Mouse (Mus musculus): ENCODE results near the gene Braf. TPM values are rescaled to one million over a fixed set of nuclear protein-coding genes. Genes with fewer than 3 reads are reported as not detected.
"Not testable (repeated sequence)": the region's sequence is repeated elsewhere in the genome, so short reads cannot be mapped to it uniquely, and the experiment has no call there.

Braf gene
- polyA plus RNA-seq, 1 experiment from 2014 or later, result 26.0 TPM

DNA sequence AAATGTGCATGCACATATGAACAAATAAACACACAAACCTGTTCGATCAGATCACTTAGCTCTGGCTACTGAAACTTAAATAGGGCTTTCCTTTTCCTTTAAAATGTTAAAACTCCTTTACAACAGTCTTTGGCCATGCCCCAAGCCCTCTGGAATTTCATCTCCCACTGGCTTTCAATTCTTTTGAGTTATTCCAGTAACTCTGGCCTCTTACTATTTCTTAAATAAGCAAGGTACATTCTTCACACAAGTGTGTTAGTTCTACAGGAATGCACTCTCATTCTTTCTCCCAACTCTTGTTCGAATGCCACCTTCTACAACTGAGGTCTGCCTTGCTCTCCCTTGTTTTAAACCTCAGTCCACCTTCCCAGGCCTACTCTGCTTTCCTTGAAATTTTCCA, 8.2 kb downstream of the Braf start:
- Histone ChIP-seq H3K4me3 (replicated peaks) (no peak overlapping the region), H3K4me1 (peaks cover 11% of the 10 kb centered on the region), H3K9me3 (replicated peaks) (no peaks in the 10 kb centered on the region), H3K36me3 (no peaks in the 10 kb centered on the region), H3K27ac (replicated peaks) (no peak overlapping the region), H3K27me3 (replicated peaks) (no peaks in the 10 kb centered on the region), H3K4me2 (no peak overlapping the region), H3K9ac (replicated peaks) (no peak overlapping the region)
- no peak for ATAC-seq (ENCODE audit: low FRiP score)
- 94% methylated on average over 2 of the region's 2 CpGs for WGBS

DNA sequence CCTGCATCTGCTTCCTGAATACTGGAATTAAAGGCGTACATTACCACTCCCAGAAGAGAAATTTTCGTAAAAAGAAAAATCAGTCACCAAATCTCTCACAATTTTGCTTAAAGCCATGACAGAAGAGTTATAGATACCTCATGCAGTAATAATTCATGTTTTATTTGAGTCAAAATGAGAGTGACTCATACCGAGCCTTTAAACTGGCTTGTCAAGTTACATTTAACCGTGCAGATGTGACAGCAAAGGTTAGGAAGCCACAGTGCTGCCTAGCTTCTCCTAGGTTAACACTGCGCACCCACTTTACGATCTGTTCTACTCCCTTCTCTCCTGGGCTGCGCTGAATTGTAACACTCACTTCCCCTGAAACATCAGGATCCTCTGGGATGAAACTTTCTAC, 10.9 kb downstream of the Braf start:
- Histone ChIP-seq H3K36me3 (no peaks in the 10 kb centered on the region), H3K4me1 (no peaks in the 10 kb centered on the region), H3K9ac (replicated peaks) (no peak overlapping the region), H3K4me3 (replicated peaks) (no peak overlapping the region), H3K27me3 (replicated peaks) (no peaks in the 10 kb centered on the region), H3K4me2 (no peak overlapping the region), H3K9me3 (replicated peaks) (no peaks in the 10 kb centered on the region), H3K27ac (replicated peaks) (no peak overlapping the region)
- ATAC-seq (ENCODE audit: low FRiP score), result no peak
- 77% methylated on average over 7 of the region's 7 CpGs for WGBS

DNA sequence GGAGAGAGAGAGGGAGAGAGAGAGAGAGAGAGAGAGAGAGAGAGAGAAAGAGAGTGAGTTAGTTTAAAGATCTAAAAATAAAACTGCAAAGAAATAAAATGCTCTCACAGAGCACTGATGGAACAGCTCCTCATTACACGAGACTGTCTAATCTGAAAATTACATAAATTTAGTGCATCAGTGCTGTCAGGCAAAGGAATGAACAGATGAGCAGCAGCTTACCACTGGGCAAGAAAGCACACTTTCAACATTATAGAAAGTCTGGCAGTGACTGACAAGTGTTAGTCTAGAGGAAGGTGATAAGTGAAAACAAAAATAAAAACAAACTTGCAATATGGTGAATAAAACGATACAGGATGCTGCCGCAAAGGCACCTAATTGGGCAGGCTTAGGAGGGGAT, 11.9 kb downstream of the Braf start:
- Histone ChIP-seq H3K9me3 (replicated peaks) (no peaks in the 10 kb centered on the region), H3K4me2 (no peak overlapping the region), H3K9ac (replicated peaks) (no peak overlapping the region), H3K27me3 (replicated peaks) (no peaks in the 10 kb centered on the region), H3K4me1 (no peaks in the 10 kb centered on the region), H3K4me3 (replicated peaks) (no peak overlapping the region), H3K27ac (replicated peaks) (no peak overlapping the region), H3K36me3 (no peaks in the 10 kb centered on the region)
- no peak for ATAC-seq (ENCODE audit: low FRiP score)
- 74% methylated on average over 3 of the region's 3 CpGs for WGBS

DNA sequence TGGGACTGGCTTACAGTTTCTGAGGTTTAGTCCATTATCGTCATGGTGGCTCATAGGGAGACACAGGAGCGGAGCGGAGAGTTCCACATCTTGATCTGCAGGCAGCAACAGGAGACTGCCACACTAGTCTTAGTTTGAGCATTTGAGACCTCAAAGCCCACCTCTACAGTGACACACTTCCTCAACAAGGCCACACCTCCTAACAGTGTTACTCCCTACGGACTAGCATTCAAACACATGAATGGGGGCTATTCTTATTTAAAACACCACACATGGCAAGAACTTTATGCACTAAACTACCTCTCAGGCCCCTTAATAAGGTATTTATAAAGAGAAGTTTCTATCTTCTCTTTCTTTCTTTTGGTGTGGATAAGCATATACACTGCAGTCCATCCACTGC, 19.6 kb downstream of the Braf start:
- Histone ChIP-seq H3K4me3 (replicated peaks) (no peak overlapping the region), H3K27ac (replicated peaks) (no peak overlapping the region), H3K9ac (replicated peaks) (no peak overlapping the region), H3K36me3 (no peaks in the 10 kb centered on the region), H3K27me3 (replicated peaks) (no peaks in the 10 kb centered on the region), H3K9me3 (replicated peaks) (no peaks in the 10 kb centered on the region), H3K4me1 (no peaks in the 10 kb centered on the region), H3K4me2 (no peak overlapping the region)
- no peak for ATAC-seq (ENCODE audit: low FRiP score)
- WGBS, result 89% methylated on average over 4 of the region's 4 CpGs

DNA sequence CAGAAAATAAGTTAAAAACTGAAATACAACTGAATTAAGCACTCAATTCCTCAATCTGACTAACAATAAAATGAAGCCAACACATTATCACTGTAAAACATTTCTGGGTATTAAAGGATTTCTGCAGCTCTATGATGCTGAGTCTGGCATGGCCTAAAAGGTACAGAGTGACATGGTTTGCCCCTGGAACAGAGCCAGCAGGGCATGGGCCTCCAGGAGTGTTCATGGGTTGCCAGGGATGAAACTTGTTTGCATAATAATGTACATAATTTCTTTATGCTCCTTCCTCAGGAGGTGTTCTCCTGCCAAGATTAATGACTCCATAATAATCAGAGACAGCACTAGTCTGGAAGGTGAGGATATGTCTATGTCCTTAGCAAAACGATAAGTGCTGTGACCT, 32.1 kb downstream of the Braf start:
- H3K27ac ChIP-seq (replicated peaks), result no peak overlapping the region
- ATAC-seq (ENCODE audit: low FRiP score), result no peak
- H3K9me3 ChIP-seq (replicated peaks), result no peaks in the 10 kb centered on the region
- H3K4me2 ChIP-seq, result no peak overlapping the region
- 62% methylated on average over 1 of the region's 1 CpGs for WGBS
- H3K4me1 ChIP-seq, result 0 out of 2 replicates have a peak, but pooled peaks cover 2% of the 10 kb centered on the region
- no peak overlapping the region for H3K9ac ChIP-seq (replicated peaks)
- no peak overlapping the region for H3K4me3 ChIP-seq (replicated peaks)
- no peaks in the 10 kb centered on the region for H3K36me3 ChIP-seq
- H3K27me3 ChIP-seq (replicated peaks), result no peaks in the 10 kb centered on the region

DNA sequence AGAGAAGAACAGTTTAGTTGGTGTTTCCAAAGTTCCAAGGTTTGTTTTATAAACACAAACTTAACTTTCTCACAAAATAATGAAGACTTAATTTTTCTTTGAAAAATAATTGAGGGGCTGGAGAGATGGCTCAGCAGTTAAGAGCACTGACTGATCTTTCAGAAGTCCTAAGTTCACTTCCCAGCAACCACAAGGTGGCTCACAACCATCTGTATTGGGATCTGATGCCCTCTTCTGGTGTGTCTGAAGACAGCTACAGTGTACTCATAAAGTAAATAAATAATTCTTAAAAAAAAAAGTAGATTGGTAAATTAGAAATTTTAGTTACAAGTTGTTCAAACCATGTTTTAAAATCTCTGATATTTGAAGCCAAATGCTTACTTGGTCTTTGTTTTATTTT, 38.4 kb downstream of the Braf start:
- not testable (repeated sequence) for H3K36me3 ChIP-seq; H3K4me1 ChIP-seq; H3K4me3 ChIP-seq (replicated peaks); H3K27me3 ChIP-seq (replicated peaks); ATAC-seq (ENCODE audit: low FRiP score); H3K9ac ChIP-seq (replicated peaks); H3K4me2 ChIP-seq; H3K27ac ChIP-seq (replicated peaks); H3K9me3 ChIP-seq (replicated peaks)

DNA sequence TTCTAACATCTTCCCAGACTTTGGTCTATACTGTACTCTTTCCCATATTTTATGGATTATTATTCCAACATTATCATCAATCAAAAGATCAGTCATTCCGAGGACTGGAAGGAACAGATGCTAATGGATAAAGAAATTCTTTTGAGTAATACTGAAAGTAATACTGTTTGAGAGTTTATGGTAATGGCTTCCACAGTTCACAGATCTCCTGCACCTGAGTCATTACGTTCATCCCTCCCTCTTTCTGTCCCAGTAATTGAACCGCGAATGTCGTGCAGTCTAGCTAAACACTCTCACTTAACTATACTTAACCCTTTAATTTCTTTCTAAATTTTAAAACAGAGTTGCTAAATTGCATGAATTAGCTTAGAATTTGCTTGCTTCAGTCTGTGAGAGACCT, 43.5 kb downstream of the Braf start:
- WGBS, result 51% methylated on average over 5 of the region's 5 CpGs
- Histone ChIP-seq H3K27ac (replicated peaks) (no peak overlapping the region), H3K27me3 (replicated peaks) (no peaks in the 10 kb centered on the region), H3K36me3 (peaks cover 7% of the 10 kb centered on the region), H3K4me3 (replicated peaks) (no peak overlapping the region), H3K9ac (replicated peaks) (no peak overlapping the region), H3K4me1 (no peaks in the 10 kb centered on the region), H3K9me3 (replicated peaks) (no peaks in the 10 kb centered on the region), H3K4me2 (no peak overlapping the region)
- ATAC-seq (ENCODE audit: low FRiP score), result no peak

DNA sequence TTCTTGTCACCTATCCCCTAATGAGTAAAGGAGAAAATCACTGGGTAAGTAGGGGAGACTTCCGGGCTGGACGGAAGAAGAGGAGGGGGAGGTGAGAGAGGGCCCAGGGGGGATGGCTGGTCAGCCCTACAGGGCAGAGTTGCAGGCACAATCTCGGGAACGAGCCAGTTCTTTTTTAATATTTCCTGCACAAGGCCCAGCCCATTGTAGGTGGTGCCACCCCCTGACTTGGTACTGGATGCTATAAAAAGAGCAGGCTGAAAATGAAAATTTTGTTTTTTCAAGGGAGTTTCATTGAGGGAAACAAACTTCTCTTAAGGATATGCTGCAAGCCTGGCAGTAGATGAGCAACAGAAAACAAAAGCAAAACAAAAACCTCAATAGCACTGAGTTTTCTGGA, 44.7 kb downstream of the Braf start:
- no peaks in the 10 kb centered on the region for H3K9me3 ChIP-seq (replicated peaks)
- H3K36me3 ChIP-seq, result peaks cover 11% of the 10 kb centered on the region
- WGBS, result 38% methylated on average over 4 of the region's 4 CpGs
- H3K27me3 ChIP-seq (replicated peaks), result no peaks in the 10 kb centered on the region
- H3K4me1 ChIP-seq, result no peaks in the 10 kb centered on the region
- H3K27ac ChIP-seq (replicated peaks), result no peak overlapping the region
- no peak overlapping the region for H3K9ac ChIP-seq (replicated peaks)
- H3K4me2 ChIP-seq, result no peak overlapping the region
- H3K4me3 ChIP-seq (replicated peaks), result no peak overlapping the region
- no peak for ATAC-seq (ENCODE audit: low FRiP score)

DNA sequence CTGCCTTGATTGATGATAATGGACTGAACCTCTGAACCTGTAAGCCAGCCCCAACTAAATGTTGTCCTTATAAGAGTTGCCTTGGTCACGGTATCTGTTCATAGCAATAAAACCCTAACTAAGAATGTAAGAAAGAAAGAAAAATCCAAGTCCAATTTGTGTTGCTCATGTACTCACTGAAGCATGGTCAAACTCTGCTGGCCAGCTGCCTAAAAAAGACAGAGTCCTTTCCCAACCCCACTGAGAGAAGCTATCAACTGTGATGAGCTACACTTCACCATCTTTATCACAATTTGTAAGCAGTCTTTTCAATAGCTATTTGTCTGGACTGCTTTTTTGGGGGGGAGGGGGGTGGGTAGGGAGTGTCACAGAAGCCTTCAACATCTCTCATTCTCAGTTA, 47.0 kb downstream of the Braf start:
- H3K4me2 ChIP-seq, result no peak overlapping the region
- no peak for ATAC-seq (ENCODE audit: low FRiP score)
- no peaks in the 10 kb centered on the region for H3K4me1 ChIP-seq
- no peak overlapping the region for H3K4me3 ChIP-seq (replicated peaks)
- no peak overlapping the region for H3K9ac ChIP-seq (replicated peaks)
- no peaks in the 10 kb centered on the region for H3K27me3 ChIP-seq (replicated peaks)
- H3K9me3 ChIP-seq (replicated peaks), result no peaks in the 10 kb centered on the region
- H3K27ac ChIP-seq (replicated peaks), result no peak overlapping the region
- 84% methylated on average over 1 of the region's 1 CpGs for WGBS
- peaks cover 11% of the 10 kb centered on the region for H3K36me3 ChIP-seq

DNA sequence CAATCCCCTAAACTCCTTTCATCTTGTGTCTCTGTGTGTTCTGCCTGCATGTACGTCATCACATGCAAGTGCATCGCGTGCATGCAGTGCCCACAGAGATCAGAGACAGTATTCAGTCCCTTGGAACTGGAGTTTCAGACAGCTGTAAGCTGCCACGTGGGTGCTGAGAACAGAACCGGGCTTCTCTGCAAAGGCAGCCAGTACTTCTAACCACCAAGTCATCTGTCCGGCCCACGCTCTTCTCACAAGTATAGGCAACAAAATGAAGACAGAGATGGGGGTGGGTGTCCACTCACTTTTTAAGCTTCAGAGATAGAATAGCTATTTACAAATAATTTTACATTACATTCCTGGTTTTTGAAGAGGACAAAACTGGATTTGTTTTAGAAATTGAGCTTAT, 50.2 kb downstream of the Braf start:
- peaks cover 16% of the 10 kb centered on the region for H3K36me3 ChIP-seq
- H3K27me3 ChIP-seq (replicated peaks), result no peaks in the 10 kb centered on the region
- H3K4me1 ChIP-seq, result no peaks in the 10 kb centered on the region
- 88% methylated on average over 7 of the region's 7 CpGs for WGBS
- no peak for ATAC-seq (ENCODE audit: low FRiP score)
- H3K4me3 ChIP-seq (replicated peaks), result no peak overlapping the region
- no peak overlapping the region for H3K4me2 ChIP-seq
- H3K9ac ChIP-seq (replicated peaks), result no peak overlapping the region
- H3K27ac ChIP-seq (replicated peaks), result no peak overlapping the region
- H3K9me3 ChIP-seq (replicated peaks), result no peaks in the 10 kb centered on the region

DNA sequence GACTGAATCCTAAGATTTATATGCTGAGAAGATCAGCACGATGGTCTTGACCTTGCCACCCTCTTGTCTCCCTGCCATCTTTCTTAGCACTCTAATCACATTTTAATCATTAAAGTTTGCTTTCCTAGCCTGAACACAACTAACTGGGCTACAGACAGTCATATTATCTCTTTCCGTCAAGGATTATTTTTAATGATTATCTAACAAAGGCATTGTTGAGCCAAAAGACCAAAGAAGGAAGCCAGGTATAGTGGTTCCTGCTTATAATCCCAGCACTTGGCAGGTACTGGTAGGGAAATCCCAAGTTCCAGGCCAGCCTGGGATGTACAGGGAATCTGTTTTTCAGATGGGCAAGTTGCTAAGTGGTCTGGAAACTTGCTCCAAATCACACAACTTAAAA, 114.0 kb downstream of the Braf start:
- H3K9me3 ChIP-seq (replicated peaks), result no peaks in the 10 kb centered on the region
- H3K36me3 ChIP-seq, result peaks cover 35% of the 10 kb centered on the region
- no peak overlapping the region for H3K9ac ChIP-seq (replicated peaks)
- ATAC-seq (ENCODE audit: low FRiP score), result no peak
- no peak overlapping the region for H3K4me3 ChIP-seq (replicated peaks)
- H3K4me2 ChIP-seq, result no peak overlapping the region
- WGBS, result 92% methylated on average over 2 of the region's 2 CpGs
- H3K27ac ChIP-seq (replicated peaks), result no peak overlapping the region
- no peaks in the 10 kb centered on the region for H3K27me3 ChIP-seq (replicated peaks)
- no peaks in the 10 kb centered on the region for H3K4me1 ChIP-seq

DNA sequence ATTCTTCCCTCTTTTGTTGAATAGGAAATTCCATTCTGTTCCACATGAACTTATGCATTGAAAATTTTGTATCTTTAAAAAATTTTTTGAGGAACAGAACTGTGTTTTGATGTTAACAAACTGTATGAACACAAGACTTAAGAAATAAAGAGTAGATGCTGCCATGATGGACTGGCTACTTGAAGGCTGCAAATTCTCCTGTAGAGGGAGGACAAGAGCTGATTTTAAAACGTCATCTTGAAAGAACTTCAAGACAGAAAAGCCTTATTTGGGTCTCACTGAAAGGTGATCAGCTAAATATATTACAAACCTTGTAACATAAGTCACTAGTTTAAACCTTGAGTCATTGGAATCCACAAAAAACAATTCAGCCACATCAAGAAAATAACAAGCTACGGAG, 115.1 kb downstream of the Braf start:
- no peak overlapping the region for H3K4me3 ChIP-seq (replicated peaks)
- H3K4me1 ChIP-seq, result no peaks in the 10 kb centered on the region
- H3K27me3 ChIP-seq (replicated peaks), result no peaks in the 10 kb centered on the region
- H3K9ac ChIP-seq (replicated peaks), result no peak overlapping the region
- 61% methylated on average over 2 of the region's 2 CpGs for WGBS
- H3K4me2 ChIP-seq, result no peak overlapping the region
- no peaks in the 10 kb centered on the region for H3K9me3 ChIP-seq (replicated peaks)
- peaks cover 27% of the 10 kb centered on the region for H3K36me3 ChIP-seq
- ATAC-seq (ENCODE audit: low FRiP score), result no peak
- no peak overlapping the region for H3K27ac ChIP-seq (replicated peaks)

DNA sequence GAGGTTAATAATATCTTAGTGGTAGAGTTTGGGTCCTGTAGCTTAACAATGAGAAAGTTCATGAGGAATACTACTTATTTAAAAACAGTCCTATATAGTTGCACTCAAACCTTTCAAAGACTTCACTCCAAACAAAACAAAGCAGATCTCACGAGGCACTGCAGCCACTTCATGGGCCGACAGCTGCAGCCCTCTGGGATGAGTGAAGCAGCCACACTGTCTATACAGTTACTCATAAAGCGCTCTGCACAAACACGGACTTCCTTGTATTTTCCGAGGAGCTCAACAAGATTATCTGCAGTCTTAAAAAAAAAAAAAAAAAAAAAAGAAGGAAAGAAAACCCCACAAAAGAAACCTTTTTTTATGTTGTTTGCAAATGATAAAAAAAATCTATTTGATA, 117.9 kb downstream of the Braf start:
- Histone ChIP-seq H3K27ac (replicated peaks) (no peak overlapping the region), H3K4me3 (replicated peaks) (no peak overlapping the region), H3K36me3 (peaks cover 11% of the 10 kb centered on the region; the same call in 1 of the 2 replicates), H3K9me3 (replicated peaks) (no peaks in the 10 kb centered on the region), H3K4me1 (no peaks in the 10 kb centered on the region), H3K27me3 (replicated peaks) (no peaks in the 10 kb centered on the region), H3K9ac (replicated peaks) (no peak overlapping the region), H3K4me2 (no peak overlapping the region)
- ATAC-seq (ENCODE audit: low FRiP score), result no peak
- 80% methylated on average over 5 of the region's 5 CpGs for WGBS
